Mouse (Mus musculus) forebrain, postnatal 0 days (tissue): Measurements from ENCODE around the gene Rasgef1b. TPM values are rescaled to one million over a fixed set of nuclear protein-coding genes. Genes with fewer than 3 reads are reported as not detected.

Source experiments
- ATAC-seq: fragments of 200-750 bp; cut with Nextera tagmentation; 2 replicates; pipeline ENCODE4 v1.8.0; 2017; ENCODE audit warnings: mild to moderate bottlenecking, moderate library complexity
- DNase-seq: peaks from one replicate; pipeline ENCODE4 v3.0.0-alpha.2; 2015
- H3K27ac ChIP-seq: fragments of 300-500 bp; sonication (generic); 2 replicates; pipeline ENCODE4 v1.5.1; 2014; ENCODE audit warnings: low read depth, mild to moderate bottlenecking, antibody characterized with exemption, low read length, moderate library complexity, mixed read lengths
- H3K27me3 ChIP-seq: fragments of 300-500 bp; sonication (generic); 2 replicates; pipeline ENCODE4 v1.6.1; 2014; ENCODE audit warnings: mild to moderate bottlenecking, low read length, mixed read lengths; ENCODE audit not compliant: insufficient read depth
- H3K36me3 ChIP-seq: fragments of 300-500 bp; sonication (generic); 2 replicates; pipeline ENCODE4 v1.6.1; 2014; ENCODE audit warnings: mild to moderate bottlenecking, moderate library complexity; ENCODE audit not compliant: insufficient read depth
- H3K4me1 ChIP-seq: fragments of 300-500 bp; sonication (generic); 2 replicates; pipeline ENCODE4 v1.6.1; 2014; ENCODE audit warnings: antibody characterized with exemption; ENCODE audit not compliant: insufficient read depth
- H3K4me2 ChIP-seq: fragments of 300-500 bp; sonication (generic); 2 replicates; pipeline ENCODE4 v1.6.1; 2014; ENCODE audit warnings: low read depth, mild to moderate bottlenecking, moderate library complexity
- H3K4me3 ChIP-seq: fragments of 300-500 bp; sonication (generic); 2 replicates; pipeline ENCODE4 v1.5.1; 2014; ENCODE audit warnings: low read depth, low read length, mixed read lengths
- H3K9ac ChIP-seq: fragments of 300-500 bp; sonication (generic); 2 replicates; pipeline ENCODE4 v1.6.1; 2014; ENCODE audit warnings: mild to moderate bottlenecking
- H3K9me3 ChIP-seq: fragments of 300-500 bp; sonication (generic); 2 replicates; pipeline ENCODE4 v1.6.1; 2016; ENCODE audit warnings: low read length
- CTCF ChIP-seq: sonication (generic); IDR thresholded peaks from 2 replicates; pipeline ENCODE4 v1.5.1; 2016; ENCODE audit warnings: antibody characterized with exemption, control low read depth, low read depth
- WGBS: fragments of 180-500 bp; shearing (Covaris S2); extraction: QIAGEN DNeasy Blood & Tissue Kit; methylation state at CpG from one replicate; pipeline ENCODE4 v1.1.7; 2014; 5-methylcytosine and 5-hydroxymethylcytosine counted together
- polyA plus RNA-seq: library from polyadenylated mRNA; unstranded; fragments of >200 nt; fragmentation: Nextera tagmentation; extraction: Ambion mirVana; gene quantifications from 2 replicates; pipeline ENCODE4 v1.2.1, GENCODE M21; 2015
- total RNA-seq: library from RNA; depleted of rRNA; stranded (reverse); fragments of >200 nt; gene quantifications from 2 replicates; pipeline ENCODE4 v1.2.3, GENCODE M21; 2014

The Rasgef1b gene
- total and polyA plus RNA-seq, 2 experiments from 2014 or later, result 49.6 to 51.0 TPM

DNA sequence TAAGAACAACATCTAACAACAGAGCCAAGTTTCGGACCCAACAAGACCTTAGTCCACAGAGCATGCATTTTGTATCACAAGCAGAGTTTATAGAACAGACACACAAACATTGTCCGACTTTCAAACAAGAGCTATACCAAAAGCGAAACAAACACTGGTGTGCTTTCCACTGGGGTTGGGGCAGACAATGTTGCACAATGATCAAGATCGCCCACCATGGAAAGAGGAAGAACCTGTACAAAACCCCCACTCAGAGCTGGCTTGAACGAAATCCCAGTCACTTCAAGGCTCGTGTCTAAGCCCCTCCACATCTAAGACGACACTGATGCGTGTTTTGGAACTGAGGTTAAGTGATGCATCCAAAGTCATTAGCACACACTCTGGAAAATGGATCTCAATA lies 462.6 kb downstream of the Rasgef1b start:
- ATAC-seq (no peak), DNase-seq (no peak)
- Histone ChIP-seq H3K4me2 (no peak overlapping the region), H3K9me3 (no peaks in the 10 kb centered on the region), H3K9ac (no peak overlapping the region), H3K27ac (no peak overlapping the region), H3K27me3 (no peaks in the 10 kb centered on the region), H3K36me3 (no peaks in the 10 kb centered on the region), H3K4me1 (no peaks in the 10 kb centered on the region), H3K4me3 (no peak overlapping the region)
- no peak for TF ChIP-seq CTCF
- 87% methylated on average over 8 of the region's 8 CpGs for WGBS

DNA sequence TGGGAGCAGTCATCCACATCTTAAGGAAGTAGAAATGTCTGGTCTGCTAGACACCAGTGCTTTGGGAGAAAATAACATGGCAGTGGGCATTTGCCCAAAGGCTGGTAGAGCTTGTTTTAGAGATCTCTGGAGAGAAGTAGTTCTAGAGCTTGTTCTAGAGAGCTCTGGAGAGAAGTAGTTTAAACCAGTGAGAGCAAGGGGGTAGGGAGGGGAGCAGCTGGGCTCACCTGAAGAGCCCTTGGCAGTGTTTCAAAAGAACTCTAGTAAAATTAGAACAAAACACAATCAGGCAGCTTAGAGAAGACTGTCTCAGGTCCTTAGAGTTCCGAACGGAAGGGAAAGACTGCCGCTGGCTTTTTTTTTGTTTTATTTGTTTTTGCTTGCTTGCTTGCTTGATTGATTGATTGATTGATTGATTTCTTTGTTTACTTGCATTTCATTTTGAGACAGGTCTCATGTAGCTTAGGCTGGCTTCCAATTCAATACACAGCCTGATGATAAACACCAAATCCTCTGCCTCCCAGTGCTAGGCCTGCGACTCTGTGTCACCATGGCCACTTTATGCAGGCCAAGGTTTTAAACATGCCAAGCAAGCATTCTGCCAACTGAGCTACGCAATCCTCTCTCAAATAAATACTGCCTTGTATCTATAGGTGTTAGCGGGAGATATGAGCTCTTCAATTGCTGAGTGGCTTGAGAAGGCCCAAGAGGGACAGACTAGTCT lies 466.5 kb downstream of the Rasgef1b start:
- TF ChIP-seq CTCF, result no peak
- Histone ChIP-seq H3K4me1 (no peaks in the 10 kb centered on the region), H3K4me2 (no peak overlapping the region), H3K9ac (no peak overlapping the region), H3K9me3 (no peaks in the 10 kb centered on the region), H3K27ac (no peak overlapping the region), H3K4me3 (no peak overlapping the region), H3K36me3 (no peaks in the 10 kb centered on the region), H3K27me3 (no peaks in the 10 kb centered on the region)
- ATAC-seq (no peak), DNase-seq (no peak)
- WGBS, result 58% methylated on average over 6 of the region's 6 CpGs

DNA sequence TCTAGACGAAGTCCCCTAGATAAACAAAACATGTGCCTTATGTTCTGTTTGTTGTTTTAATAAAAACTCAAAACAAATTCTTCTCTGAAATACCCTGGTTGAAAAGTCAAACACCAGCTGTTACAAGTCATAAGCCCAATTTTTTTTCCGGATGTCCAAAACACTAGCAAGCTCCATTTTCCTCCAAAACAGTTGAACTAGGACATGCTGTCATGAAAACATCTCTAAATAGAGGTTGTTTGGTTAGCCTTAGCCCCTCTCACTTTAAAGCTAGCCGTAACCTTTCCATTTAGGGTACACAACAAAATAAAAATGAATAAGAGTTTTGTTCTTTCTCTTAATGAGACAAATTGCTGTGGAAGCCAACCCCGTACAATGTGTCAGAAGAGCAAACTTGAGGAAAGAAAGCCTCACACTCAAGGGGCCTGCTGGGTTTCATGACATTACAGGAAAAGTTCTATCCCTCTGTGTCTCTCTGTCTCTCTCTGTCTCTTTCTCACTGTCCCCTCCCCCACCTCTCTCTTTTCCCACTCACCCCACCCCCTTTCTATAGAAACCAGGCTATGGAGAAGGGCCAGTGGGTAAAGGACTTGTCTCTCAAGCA lies 467.6 kb downstream of the Rasgef1b start:
- Histone ChIP-seq H3K9ac (no peak overlapping the region), H3K36me3 (no peaks in the 10 kb centered on the region), H3K27ac (no peak overlapping the region), H3K27me3 (no peaks in the 10 kb centered on the region), H3K4me2 (no peak overlapping the region), H3K4me3 (no peak overlapping the region), H3K4me1 (no peaks in the 10 kb centered on the region), H3K9me3 (no peaks in the 10 kb centered on the region)
- DNase-seq (no peak), ATAC-seq (no peak)
- 76% methylated on average over 4 of the region's 4 CpGs for WGBS
- TF ChIP-seq CTCF, result no peak

DNA sequence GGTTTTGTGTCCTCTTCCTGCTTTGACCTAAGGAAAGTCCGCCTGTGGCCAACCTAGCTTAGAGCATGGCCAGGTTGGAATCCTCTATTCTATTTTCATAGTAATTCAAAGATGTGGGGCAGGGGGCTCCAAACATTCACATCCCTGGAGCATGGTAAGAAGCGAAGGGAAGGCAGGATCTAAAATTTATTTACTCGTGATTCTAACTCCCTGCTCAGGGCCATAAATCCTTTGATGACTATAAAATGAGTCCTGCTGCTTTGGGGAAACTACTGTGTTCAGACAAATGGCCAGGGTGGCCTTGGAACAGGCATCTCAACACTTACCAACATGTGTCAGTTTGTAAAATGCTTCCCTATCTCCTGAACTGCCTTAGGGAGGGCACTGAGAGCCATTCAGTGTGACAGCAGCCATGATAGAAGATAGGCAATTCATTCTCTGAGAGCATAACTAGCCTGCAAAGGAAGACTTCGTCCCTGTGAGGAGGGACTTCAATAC lies 470.8 kb downstream of the Rasgef1b start:
- DNase-seq, result no peak
- Histone ChIP-seq H3K9ac (no peak overlapping the region), H3K4me2 (no peak overlapping the region), H3K9me3 (no peaks in the 10 kb centered on the region), H3K27ac (no peak overlapping the region), H3K36me3 (no peaks in the 10 kb centered on the region), H3K4me3 (no peak overlapping the region), H3K27me3 (no peaks in the 10 kb centered on the region), H3K4me1 (no peaks in the 10 kb centered on the region)
- ATAC-seq, result no peak
- TF ChIP-seq CTCF, result no peak
- WGBS, result 87% methylated on average over 4 of the region's 4 CpGs

DNA sequence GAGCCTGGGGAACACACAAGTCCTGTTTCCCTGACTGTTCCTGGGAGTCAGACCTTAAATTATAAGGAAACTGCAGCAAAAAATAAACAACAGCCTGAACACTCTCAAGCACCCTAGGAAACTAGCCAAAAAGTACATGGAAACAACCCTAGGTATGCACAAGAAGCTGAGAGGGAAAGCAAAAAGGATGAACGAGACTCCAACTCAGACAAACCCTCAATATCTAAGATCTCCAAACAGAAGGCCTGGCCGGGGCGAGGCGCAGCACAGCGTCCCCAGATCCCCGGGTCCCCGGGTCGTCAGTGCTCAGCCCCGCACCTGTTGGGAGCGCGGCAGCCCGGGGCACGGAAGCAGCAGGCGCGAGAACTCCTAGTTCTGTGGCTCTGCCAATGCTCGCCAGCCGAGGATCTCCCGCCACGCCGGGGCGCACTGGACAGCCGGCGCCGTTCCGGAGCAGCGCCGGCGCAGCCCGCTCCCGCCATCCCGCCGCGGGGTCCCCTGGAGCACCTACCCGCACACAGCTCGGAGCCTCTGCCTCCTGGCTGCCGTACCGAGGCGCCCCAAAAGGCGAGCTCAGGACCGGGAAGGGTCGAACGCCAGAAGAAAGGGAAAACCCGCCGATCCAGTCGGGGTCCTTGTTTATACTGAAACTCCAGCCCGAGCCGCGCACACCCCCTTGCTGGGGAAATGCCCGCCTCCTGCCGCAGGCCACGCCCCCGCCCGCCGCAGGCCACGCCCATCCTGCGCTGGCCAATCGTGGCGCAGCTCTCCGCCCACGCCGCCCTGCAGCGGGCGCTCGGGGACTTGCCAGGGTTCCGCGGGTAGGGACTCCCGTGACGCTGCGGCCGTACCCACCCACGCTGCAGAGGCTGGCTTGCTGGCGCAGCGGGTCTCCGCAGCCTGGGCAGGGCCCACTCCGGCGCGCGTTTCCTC lies 476.4 kb downstream of the Rasgef1b start:
- WGBS, result under 1% methylated on average over 77 of the region's 78 CpGs

DNA sequence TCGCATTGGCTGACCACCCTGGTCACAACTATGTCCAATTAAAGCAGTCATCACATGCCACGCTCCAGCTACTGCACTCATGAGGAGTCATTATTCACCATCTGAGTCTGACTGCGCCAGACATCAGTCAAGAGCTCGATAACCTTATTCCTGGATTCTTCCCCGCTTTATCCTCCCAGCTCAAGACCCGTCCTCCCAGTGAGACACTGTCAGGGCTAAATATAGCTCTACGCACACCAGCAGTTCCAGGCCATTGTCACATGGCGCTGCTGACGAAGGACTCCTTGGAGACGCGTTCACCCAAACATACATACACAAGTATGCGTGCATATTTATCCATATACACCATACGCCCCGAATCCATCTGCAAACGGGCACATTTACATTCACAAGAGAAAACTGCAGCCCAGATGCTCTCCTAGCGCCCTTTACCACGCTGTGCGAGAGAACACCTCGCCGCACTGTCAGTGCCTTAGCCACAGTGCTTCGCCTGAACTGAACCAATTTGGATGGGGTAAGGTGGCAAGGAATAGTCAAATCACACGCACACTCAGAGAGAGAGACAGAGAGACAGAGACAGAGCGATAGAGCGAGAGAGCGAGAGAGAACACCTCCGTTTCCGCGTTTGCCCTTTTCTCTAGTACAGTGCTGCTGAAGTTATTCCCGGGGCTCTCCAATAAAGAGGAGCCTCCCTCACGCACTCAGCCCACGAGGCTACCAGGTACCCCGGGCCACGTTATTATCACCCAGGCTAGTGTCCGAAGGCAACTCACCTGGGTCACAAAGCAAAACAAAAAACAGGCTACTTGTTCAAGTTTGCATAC lies 477.3 kb downstream of the Rasgef1b start:
- Histone ChIP-seq H3K36me3 (no peaks in the 10 kb centered on the region), H3K27me3 (no peaks in the 10 kb centered on the region), H3K4me1 (peaks cover 16% of the 10 kb centered on the region), H3K4me3 (peak overlapping the region; percentile 68), H3K27ac (peak overlapping the region; percentile 71), H3K9me3 (no peaks in the 10 kb centered on the region), H3K4me2 (peak overlapping the region; percentile 81), H3K9ac (peak overlapping the region; percentile 65)
- 1% methylated on average over 34 of the region's 34 CpGs for WGBS
- DNase-seq (peak; percentile 75), ATAC-seq (peak; percentile 26)
- no peak for TF ChIP-seq CTCF

More for the DNA sequence above, 476.4 kb downstream of the Rasgef1b start:
- DNase-seq (peak; percentile 97), ATAC-seq (peak; percentile 94)
- Histone ChIP-seq H3K4me3 (peak overlapping the region; percentile 68), H3K36me3 (no peaks in the 10 kb centered on the region), H3K9me3 (no peaks in the 10 kb centered on the region), H3K9ac (peak overlapping the region; percentile 65), H3K4me1 (peaks cover 14% of the 10 kb centered on the region), H3K27me3 (no peaks in the 10 kb centered on the region), H3K27ac (peak overlapping the region; percentile 71; the same call in 1 of the 2 replicates), H3K4me2 (peak overlapping the region; percentile 81)
- TF ChIP-seq CTCF, result peak; percentile 54
